Mouse (Mus musculus) bone marrow, adult 2 months (tissue): Measurements from ENCODE around the gene Gabbr2. TPM values are rescaled to one million over a fixed set of nuclear protein-coding genes. Genes with fewer than 3 reads are reported as not detected.

Experiments used
- H3K27ac ChIP-seq: fragments of 200-500 bp; 2 replicates; pipeline ENCODE4 v1.5.1; 2012; ENCODE audit warnings: low read depth, mild to moderate bottlenecking, control low read depth, inconsistent platforms, low read length; ENCODE audit not compliant: control insufficient read depth, poor library complexity, insufficient read depth
- H3K4me1 ChIP-seq: fragments of 200-500 bp; 2 replicates; pipeline ENCODE4 v1.6.1; 2011; ENCODE audit warnings: low read length; ENCODE audit not compliant: control insufficient read depth, insufficient read depth
- H3K4me3 ChIP-seq: fragments of 200-500 bp; replicated peaks from 2 replicates; pipeline ENCODE3; 2011; ENCODE audit warnings: mild to moderate bottlenecking, low read depth, low read length, control low read depth; ENCODE audit not compliant: control insufficient read depth
- CTCF ChIP-seq: fragments of 200-500 bp; IDR thresholded peaks from 2 replicates; pipeline ENCODE4 v1.5.1; 2011; ENCODE audit warnings: low read length, control low read depth; ENCODE audit not compliant: control insufficient read depth, insufficient read depth
- POLR2A ChIP-seq: fragments of 200-500 bp; IDR thresholded peaks from 2 replicates; pipeline ENCODE4 v1.6.1; 2011; ENCODE audit warnings: low read depth, mild to moderate bottlenecking, control low read depth, low read length, borderline replicate concordance; ENCODE audit not compliant: control insufficient read depth
- WGBS: fragments of 180-500 bp; shearing (Covaris S2); methylation state at CpG from one replicate; pipeline ENCODE4 v1.1.7; 2018; 5-methylcytosine and 5-hydroxymethylcytosine counted together
- polyA plus RNA-seq: library from polyadenylated mRNA; stranded (reverse); fragments of >200 nt; gene quantifications from 2 replicates; pipeline ENCODE4 v1.2.4, GENCODE M21; 2011; ENCODE audit warnings: low replicate concordance; ENCODE audit not compliant: missing spikeins, insufficient read depth, insufficient read length

Gene Gabbr2
- polyA plus RNA-seq, 1 experiment = 1.1 TPM

DNA sequence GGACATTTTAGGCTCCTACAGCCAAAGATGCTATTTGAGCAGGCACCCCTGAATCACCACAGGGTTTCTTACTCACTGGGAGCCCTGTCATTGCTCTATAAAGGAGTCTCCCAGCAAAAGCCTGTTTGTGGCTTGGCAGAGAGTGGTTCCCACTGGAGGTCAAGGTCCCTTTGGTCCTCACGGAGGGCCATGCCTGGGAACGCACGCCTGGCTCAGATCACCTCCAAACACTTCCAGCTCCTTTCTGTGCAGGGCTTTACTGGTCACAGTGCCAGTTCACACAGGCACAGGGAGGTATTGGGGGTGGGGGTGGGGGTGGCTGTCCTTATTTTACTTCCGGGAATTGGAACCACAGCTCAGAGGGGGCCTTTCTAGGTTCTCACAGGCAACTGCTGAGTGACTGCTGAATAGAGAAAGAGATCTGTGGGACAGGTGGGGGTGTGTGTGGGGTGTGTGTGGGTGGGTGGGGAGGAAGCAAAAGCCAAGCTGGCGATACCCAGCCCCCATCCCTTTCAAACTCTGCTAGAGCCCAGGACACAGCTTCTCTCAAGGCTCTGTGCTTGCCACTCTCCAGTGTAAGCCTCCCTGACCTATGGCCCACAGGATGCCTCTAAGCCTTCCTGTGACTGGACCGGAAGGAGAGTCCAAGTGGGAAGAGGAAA, 146.6 kb downstream of the Gabbr2 start:
- 64% methylated on average over 6 of the region's 6 CpGs for whole genome bisulfite sequencing

DNA sequence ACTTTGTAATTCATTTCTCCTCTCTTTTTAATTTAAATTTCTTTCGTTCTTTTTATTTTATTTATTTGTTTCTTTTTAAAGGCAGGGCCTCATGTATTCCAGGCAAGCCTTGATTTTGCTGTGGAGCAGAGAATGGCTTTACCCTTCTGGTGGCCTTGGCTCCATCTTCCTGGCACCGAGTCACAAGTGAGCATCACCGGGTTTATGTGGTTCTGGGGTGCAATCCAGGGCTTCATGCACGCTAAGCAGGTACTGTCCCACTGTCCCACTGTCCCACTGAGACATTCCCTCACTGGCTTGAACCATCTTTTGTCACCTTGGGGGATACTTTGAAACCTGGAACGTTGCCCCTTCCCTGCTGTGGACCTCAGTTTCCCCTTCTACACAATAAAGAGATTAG, 147.1 kb downstream of the Gabbr2 start:
- H3K4me3 ChIP-seq = no peak overlapping the region
- no peak overlapping the region for H3K27ac ChIP-seq
- H3K4me1 ChIP-seq = no peaks in the 10 kb centered on the region
- no peak for TF ChIP-seq CTCF
- TF ChIP-seq POLR2A = no peak
- 78% methylated on average over 5 of the region's 5 CpGs for WGBS

More for the DNA sequence above, 146.6 kb downstream of the Gabbr2 start:
- H3K27ac ChIP-seq = no peak overlapping the region
- no peaks in the 10 kb centered on the region for H3K4me1 ChIP-seq
- no peak overlapping the region for H3K4me3 ChIP-seq
- TF ChIP-seq CTCF (no peak), POLR2A (no peak)

- H3K27ac ChIP-seq = no peak overlapping the region
- TF ChIP-seq POLR2A (no peak), CTCF (no peak)
- H3K4me3 ChIP-seq = no peak overlapping the region
- H3K4me1 ChIP-seq = no peaks in the 10 kb centered on the region
- 89% methylated on average over 7 of the region's 7 CpGs for WGBS
Measured at GRCm38 (mm10) chr4:46842596-46842995, 149.1 kb downstream of the Gabbr2 start.

- TF ChIP-seq CTCF = no peak
- TF ChIP-seq POLR2A = no peak
- no peak overlapping the region for H3K4me3 ChIP-seq
- H3K27ac ChIP-seq = no peak overlapping the region
- WGBS = 77% methylated on average over 6 of the region's 6 CpGs
- H3K4me1 ChIP-seq = no peaks in the 10 kb centered on the region
Measured at GRCm38 (mm10) chr4:46840146-46840545, 151.5 kb downstream of the Gabbr2 start.

- Histone ChIP-seq H3K27ac (no peak overlapping the region), H3K4me1 (no peaks in the 10 kb centered on the region), H3K4me3 (no peak overlapping the region)
- TF ChIP-seq POLR2A = no peak
- TF ChIP-seq CTCF = no peak
- 80% methylated on average over 7 of the region's 7 CpGs for WGBS
Measured at GRCm38 (mm10) chr4:46837362-46837761, 154.3 kb downstream of the Gabbr2 start.

GRCm38 (mm10) chr4:46836065-46836464, 155.6 kb downstream of the Gabbr2 start:
- H3K4me3 ChIP-seq = no peak overlapping the region
- TF ChIP-seq POLR2A (no peak), CTCF (no peak)
- no peaks in the 10 kb centered on the region for H3K4me1 ChIP-seq
- no peak overlapping the region for H3K27ac ChIP-seq
- 72% methylated on average over 18 of the region's 18 CpGs for WGBS

DNA sequence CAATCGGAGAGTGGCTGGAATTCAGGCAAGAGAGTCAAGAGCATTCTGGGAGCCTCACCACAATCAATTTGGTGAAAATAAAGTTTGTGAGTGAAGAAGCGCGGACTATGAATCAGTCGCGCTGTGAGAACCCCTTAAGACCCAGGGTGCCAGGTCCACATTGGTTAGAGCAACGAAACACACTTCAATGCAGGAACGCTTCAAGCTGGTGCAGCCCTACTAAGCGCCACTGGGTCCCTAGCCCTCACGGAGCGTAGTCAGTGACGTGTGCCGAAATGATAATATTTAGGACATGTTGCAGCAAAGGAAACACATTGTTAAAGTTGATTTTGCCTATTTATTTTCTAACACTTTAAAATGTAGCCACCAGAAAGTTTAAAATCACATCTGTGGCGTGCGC, 156.6 kb downstream of the Gabbr2 start:
- Histone ChIP-seq H3K27ac (no peak overlapping the region), H3K4me1 (no peaks in the 10 kb centered on the region; the same call in 1 of the 2 replicates), H3K4me3 (no peak overlapping the region)
- WGBS = 91% methylated on average over 14 of the region's 14 CpGs
- TF ChIP-seq POLR2A (no peak), CTCF (no peak)

GRCm38 (mm10) chr4:46832834-46833544, 158.7 kb downstream of the Gabbr2 start:
- Histone ChIP-seq H3K27ac (no peak overlapping the region), H3K4me1 (peaks cover 1% of the 10 kb centered on the region; the same call in 1 of the 2 replicates)
- WGBS = 66% methylated on average over 12 of the region's 12 CpGs

More at GRCm38 (mm10) chr4:46832834-46833544, 158.7 kb downstream of the Gabbr2 start:
- no peak overlapping the region for H3K4me3 ChIP-seq
- peak; percentile 62 for TF ChIP-seq CTCF
- TF ChIP-seq POLR2A = no peak
